Mouse (Mus musculus): ENCODE measurements around the gene Tekt4. TPM values are rescaled to one million over a fixed set of nuclear protein-coding genes. Genes with fewer than 3 reads are reported as not detected.

Gene Tekt4
- polyA plus RNA-seq, 1 experiment from 2014 or later = 0.35 TPM

Other genes starting within 250 kb of the Tekt4 start
- gene Gnptg, start 214.5 kb upstream of the Tekt4 start, polyA plus RNA-seq (2014; fragmentation: Nextera tagmentation; extraction: Ambion mirVana) = 36.4 and 41.8 TPM in 2 replicates
- 45.1 and 47.4 TPM in 2 replicates for gene Tsr3, start 214.4 kb upstream of the Tekt4 start, polyA plus RNA-seq (2014; fragmentation: Nextera tagmentation; extraction: Ambion mirVana)
- 2.9 and 4.0 TPM in 2 replicates for gene Baiap3, start 198.3 kb upstream of the Tekt4 start, polyA plus RNA-seq (2014; fragmentation: Nextera tagmentation; extraction: Ambion mirVana)
- gene Ube2i, start 180.0 kb upstream of the Tekt4 start, polyA plus RNA-seq (2014; fragmentation: Nextera tagmentation; extraction: Ambion mirVana) = 579 and 640 TPM in 2 replicates
- gene Prss34, start 156.2 kb upstream of the Tekt4 start, polyA plus RNA-seq (2014; fragmentation: Nextera tagmentation; extraction: Ambion mirVana) = 0.39 TPM in 1 of 2 replicates, not detected in the other
- not detected in 2 replicates for gene Prss28, start 146.0 kb upstream of the Tekt4 start, polyA plus RNA-seq (2014; fragmentation: Nextera tagmentation; extraction: Ambion mirVana)
- not detected in 2 replicates for gene Prss29, start 136.0 kb upstream of the Tekt4 start, polyA plus RNA-seq (2014; fragmentation: Nextera tagmentation; extraction: Ambion mirVana)
- not detected in 2 replicates for gene Tpsab1, start 109.1 kb upstream of the Tekt4 start, polyA plus RNA-seq (2014; fragmentation: Nextera tagmentation; extraction: Ambion mirVana)
- 0.66 and 0.89 TPM in 2 replicates for gene Tpsb2, start 88.3 kb upstream of the Tekt4 start, polyA plus RNA-seq (2014; fragmentation: Nextera tagmentation; extraction: Ambion mirVana)
- gene Tpsg1, start 85.3 kb upstream of the Tekt4 start, polyA plus RNA-seq (2014; fragmentation: Nextera tagmentation; extraction: Ambion mirVana) = 2.1 and 6.3 TPM in 2 replicates
- gene Cacna1h, start 20.8 kb upstream of the Tekt4 start, polyA plus RNA-seq (2014; fragmentation: Nextera tagmentation; extraction: Ambion mirVana) = 6.6 and 7.0 TPM in 2 replicates
- 0.19 and 0.36 TPM in 2 replicates for gene Sstr5, start 42.7 kb downstream of the Tekt4 start, polyA plus RNA-seq (2014; fragmentation: Nextera tagmentation; extraction: Ambion mirVana)
- 9.1 and 9.4 TPM in 2 replicates for gene Sox8, start 116.1 kb downstream of the Tekt4 start, polyA plus RNA-seq (2014; fragmentation: Nextera tagmentation; extraction: Ambion mirVana)
- 31.3 and 33.5 TPM in 2 replicates for gene Lmf1, start 124.5 kb downstream of the Tekt4 start, polyA plus RNA-seq (2014; fragmentation: Nextera tagmentation; extraction: Ambion mirVana)